Mouse (Mus musculus) G1E-ER4 (cell line): ENCODE measurements around the gene C1qtnf9. TPM values are rescaled to one million over a fixed set of nuclear protein-coding genes. Genes with fewer than 3 reads are reported as not detected.

Experiments used
- GATA1 ChIP-seq: IDR thresholded peaks from one replicate; pipeline ENCODE4 v1.8.0; 2012; ENCODE audit warnings: low read length, inconsistent platforms
- polyA plus RNA-seq: library from polyadenylated mRNA; stranded (reverse); fragments of >175 nt; gene quantifications from 2 replicates; pipeline ENCODE4 v1.2.3, GENCODE M21; 2012

Gene C1qtnf9
- polyA plus RNA-seq, result not detected in 2 replicates

DNA sequence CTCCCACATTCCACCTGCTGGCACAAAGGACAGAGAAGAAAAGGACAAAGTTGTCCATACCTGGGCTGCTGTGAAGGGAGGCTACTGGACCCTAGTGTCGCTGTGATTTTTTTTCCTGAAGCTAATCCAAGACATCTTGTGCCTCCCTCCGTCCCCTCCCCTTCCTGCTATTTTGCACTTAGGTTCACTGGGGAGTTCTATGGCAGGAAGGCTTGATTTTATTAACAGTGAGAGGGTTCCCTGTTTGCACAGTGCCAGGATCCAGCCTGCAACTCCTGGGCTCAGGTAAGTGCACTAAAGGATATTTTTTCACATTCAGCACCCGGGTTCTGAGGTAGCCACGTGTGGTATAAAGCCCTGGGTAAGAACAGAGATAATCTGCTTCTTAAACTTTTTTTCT, at the start of gene C1qtnf9:
TSS of gene C1qtnf9 (plus strand) at position 251 of the 400 bp plus-strand sequence.
- TF ChIP-seq GATA1, result no peak

DNA sequence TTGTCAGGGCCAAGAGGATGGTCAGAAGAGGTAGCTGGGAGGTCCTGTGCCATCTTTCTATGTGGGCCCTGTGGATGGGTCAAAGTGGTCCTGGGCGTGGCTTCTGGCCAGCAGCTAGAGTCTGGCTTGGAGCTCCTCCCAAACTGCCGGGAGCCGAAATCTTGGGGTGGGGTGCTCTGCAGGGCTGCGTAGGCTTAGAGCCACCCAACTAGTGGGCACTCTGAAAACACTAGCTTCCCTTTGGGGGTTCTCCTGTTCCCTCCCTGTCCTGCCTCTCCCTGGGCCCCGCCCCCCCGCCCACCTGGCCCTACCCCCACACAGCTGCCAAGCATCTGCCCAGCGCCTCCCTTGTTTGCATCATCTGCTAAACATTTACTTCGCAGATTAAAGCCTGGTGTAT, 46.6 kb upstream of the C1qtnf9 start:
- TF ChIP-seq GATA1, result no peak

DNA sequence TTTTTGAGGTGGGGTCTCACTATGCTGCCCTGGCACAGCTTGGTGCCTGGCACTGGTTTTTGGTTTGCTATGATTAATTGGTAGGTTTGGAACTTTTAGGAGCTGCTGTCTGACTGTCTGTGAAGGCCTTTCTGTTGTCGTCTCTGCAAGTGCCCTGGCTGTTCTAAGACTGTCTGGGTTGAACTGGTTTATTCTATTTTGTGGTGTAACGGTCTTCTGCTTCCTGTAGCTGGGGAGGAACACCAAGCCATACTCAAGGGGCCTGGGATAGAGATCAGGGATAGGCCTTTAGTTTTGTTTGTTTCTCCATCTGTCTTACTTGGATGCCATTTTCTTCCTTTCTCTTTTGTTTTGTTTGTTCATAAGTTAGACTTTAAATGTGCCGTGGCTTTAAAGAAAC, 46.0 kb upstream of the C1qtnf9 start:
- TF ChIP-seq GATA1, result no peak

DNA sequence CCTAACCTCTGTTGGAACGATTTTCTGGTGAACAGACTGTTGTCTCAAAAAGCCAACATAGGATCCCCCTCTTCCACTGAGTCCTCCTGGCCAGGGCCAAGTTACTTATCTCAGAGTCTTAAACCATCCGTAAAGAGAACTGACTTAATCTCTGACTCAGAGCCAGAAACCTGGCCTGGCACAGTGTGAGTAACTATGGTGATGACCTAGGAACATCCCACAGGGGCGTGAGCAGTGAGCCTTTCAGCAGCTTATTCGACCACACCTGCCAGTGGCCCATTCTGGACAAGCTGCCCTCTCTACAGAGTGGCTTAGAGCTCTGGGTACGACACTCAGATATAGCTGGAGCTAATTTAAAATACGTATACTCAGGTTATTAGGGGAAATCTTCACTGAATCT, 41.8 kb upstream of the C1qtnf9 start:
- no peak for TF ChIP-seq GATA1

DNA sequence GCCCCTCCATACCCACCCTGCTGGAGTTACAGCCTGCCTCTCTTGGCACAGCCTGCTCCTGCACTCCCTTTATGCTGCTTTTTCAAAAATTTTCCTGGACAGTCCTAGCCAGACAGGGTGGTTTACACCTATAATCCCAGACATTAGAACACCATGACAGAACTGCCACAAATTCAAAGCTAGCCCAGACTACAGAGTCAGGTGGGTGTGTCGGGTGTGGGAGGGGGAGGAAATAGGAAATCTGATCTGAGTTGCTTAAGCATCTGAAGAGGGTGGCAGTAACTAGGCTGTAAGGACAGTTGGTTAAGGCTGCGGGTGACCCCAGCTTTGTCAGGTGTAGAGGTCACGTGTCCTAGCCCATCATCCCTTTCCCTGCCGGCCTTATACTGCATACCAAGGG, 40.8 kb upstream of the C1qtnf9 start:
- TF ChIP-seq GATA1, result no peak

DNA sequence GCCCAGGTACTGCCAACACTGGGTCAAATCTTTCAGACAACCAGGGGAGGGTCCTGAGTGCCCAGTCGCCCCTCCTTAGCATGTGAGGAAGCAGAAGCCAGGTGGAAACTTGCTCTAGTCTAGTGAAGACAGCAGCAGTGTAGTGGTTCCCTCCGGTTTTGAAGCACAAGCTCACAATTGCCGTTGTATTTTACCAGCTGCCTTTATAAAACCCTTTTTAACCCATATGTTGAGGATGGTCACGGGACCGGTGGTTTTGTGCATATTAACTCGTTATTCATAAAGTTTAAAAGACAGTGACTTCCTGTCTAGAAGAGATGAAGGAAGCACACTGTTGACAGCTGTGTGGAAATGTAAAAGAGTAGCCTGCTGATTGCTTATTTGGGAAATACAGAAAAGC, 35.9 kb upstream of the C1qtnf9 start:
- TF ChIP-seq GATA1, result no peak

DNA sequence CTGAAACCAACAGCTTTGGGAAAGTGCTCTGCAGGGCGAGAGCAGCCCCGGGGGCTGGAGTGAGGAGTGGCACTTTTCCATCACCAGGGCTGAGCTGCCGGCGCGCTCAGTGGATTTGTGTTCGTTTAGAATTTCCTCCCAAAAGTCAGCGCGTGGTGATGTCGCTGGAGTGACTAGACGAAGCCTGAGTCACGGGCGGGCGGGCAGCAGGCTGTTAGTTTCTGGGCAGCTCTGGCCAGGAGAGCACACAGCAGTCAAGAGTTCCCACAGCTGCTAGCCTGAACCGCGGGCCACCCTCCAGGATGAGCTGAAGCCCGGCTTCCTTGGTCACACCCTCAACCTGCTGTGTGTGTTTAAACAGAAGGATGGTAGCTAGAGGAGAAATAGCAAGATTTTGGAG, 35.1 kb upstream of the C1qtnf9 start:
- no peak for TF ChIP-seq GATA1

DNA sequence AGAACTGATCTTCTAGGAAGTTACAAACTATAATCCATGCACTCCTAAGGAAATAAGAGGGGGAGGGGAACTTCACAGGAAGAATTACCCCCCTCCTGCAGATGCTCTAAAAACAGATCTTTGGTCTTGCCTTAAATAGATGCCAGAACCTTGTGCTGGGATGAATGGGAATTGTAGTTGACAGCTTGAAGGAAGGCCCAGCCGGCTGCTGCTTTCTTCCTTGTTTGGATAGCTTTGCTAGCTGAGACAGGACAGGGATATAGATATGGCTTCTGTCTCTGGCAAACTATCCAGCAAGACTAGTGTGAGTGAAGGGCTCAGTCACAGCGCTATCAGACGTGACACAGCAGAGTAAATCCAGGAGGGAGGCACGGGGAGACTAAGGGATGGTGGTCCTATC, 34.2 kb upstream of the C1qtnf9 start:
- no peak for TF ChIP-seq GATA1

DNA sequence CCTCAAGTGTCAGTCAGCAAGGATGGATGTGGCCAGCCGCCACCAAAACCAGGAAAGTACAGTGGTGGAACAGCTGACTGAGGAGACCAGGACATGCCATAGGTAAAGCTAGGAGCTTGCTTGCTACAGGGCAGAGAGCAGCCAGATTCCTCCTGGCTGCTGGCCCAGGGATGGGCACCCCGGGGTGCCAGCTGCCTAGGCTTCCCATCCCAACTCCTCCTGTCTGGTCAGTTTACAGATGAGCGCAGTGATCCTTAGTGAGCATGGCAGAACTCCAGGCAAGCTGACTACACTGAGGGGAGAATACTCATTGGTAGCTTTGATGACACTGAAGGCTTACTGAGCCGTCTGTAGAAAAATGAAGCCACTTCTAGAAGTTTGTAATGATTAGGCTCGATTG, 32.7 kb upstream of the C1qtnf9 start:
- no peak for TF ChIP-seq GATA1

DNA sequence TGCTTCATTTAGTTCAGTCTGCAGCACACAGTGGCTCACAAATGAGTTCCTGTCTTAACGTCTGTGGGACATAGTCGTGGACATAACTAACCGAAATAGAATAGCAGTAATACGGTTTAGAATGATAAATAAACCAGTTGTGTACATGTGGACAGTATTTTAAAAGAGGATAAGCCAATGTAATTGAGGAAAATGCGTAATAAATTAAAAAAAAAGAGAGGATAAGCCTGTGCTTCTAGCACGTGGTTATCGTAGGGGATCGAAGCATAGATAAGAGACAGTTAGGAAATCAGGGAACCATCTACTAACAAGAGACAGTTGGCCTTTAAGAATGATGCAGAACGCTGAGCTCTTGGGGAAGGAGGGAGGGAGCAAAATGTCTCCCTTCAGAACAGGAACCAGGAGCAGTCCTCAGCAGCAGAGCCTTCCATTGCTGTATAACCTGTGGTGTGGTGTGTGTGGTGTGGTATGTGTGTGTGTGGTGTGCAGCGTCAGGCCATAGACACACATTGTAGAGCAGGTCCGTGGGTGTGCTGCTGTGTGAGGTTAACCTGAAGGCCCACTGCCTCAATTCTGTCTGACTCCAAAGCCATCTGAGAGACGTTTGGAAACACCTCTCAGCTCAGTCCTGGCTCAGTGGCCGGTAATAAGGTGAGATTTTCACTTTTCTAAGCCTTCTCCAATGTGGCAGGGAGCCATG, 31.9 kb upstream of the C1qtnf9 start:
- no peak for TF ChIP-seq GATA1

DNA sequence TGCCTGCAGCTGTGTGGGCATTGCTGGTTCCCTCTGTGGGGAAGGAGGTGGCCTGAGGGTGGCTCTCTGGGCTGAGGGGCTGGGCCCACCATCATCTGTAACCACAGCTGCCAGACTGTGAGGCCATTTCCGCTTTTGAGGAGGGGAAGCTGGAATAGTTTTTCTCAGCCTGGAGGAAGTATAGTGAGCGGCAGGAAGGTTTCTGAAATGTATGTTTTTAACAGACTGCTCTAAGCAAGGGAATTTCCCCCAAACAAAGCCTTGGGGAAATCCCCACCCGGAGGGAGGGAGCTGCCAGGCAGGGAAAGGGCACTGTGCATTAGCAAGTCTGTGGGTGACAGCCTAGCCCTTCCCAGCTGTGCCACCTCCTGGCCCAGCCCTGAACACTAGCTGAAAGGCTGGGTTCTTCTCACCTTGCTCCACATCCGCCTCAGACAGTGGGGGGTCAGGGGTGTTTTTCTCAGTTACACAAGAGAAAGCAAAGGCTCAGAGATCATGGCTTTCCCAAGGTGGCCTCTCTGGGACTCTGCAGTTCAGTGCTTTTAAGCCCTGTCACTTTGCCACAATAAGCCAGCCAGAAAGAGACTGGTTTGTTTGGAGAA, 31.2 kb upstream of the C1qtnf9 start:
- TF ChIP-seq GATA1, result no peak

DNA sequence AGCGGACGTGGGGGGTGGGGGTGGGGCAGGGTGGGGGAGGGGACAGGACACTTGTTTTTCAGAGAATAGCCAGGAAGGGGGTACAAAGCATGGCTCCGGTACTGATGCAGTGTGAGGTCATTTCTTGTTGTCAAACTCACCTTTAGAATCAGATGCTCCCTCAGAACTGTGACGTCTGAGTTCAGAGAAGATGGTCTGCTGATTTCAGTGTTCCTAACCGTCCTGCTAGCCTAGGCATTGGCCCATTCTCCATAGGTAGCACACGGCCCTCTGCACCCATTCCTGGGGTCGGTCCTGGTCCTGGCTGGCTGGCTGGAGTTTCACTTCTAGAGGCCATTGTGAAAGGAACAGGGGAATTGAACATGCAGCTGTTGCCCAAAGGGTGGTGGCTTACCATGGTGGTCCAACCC, 30.7 kb upstream of the C1qtnf9 start:
- no peak for TF ChIP-seq GATA1

DNA sequence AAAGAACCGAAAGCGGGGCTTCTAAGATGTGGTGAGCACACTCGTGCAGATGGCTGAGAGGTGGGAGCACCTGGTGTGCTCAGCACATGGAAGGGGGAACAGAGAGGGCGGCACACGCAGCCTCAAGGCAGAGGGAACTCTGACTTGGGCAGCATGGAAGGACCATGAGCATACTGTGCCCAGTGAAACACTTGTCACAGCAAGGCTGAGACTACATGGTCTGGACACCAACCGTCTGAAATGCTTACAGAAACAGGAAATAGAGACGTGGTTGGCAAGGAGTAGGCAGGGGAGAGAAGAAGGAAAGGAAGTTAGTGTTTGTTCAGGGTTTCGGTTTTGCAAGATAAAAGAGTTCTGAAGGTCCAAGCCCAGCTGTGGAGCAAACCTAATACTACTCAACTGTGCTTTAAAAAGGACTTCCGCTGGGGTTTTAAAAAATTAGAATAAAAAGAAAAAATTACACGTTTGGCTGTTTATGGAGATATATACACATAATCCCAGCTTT, 29.4 kb upstream of the C1qtnf9 start:
- no peak for TF ChIP-seq GATA1

DNA sequence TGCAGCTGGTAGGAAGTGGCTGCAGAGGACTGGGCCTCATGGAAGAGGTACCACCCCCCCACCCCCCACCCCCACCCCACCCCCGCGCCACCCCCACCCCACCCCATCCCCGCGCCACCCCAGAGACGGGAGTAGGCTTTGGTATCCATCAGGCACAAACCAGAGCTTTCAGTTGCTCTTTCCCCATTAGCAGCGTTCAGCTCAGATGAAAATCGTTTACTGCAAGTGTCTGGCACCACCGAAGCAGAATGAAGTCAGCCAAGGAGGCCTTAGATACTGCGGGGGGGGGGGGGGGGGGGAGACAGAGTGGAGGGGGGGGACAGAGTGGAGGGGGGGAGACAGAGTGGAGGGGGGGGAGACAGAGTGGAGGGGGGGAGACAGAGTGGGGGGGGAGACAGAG, 28.8 kb upstream of the C1qtnf9 start:
- TF ChIP-seq GATA1, result no peak

DNA sequence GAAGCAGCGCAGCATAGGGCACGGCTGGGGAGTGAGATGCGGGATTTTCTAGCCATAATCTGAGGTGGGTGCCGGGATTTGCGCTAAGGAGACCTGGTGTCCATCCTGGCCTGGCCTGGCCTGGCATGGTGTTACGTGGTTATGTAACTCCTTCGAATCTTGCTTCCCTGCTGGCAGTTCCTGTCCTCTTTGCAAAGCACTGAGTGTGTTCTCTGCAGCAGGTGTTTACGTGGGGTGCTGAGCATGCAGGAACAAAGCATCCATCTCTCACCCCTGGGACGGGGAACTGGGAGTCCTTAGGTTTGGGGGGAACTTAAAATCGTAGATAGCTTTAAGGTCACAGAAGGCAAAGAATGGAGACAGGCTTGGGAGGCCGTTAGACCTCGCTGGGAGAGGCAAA, 28.3 kb upstream of the C1qtnf9 start:
- TF ChIP-seq GATA1, result no peak

DNA sequence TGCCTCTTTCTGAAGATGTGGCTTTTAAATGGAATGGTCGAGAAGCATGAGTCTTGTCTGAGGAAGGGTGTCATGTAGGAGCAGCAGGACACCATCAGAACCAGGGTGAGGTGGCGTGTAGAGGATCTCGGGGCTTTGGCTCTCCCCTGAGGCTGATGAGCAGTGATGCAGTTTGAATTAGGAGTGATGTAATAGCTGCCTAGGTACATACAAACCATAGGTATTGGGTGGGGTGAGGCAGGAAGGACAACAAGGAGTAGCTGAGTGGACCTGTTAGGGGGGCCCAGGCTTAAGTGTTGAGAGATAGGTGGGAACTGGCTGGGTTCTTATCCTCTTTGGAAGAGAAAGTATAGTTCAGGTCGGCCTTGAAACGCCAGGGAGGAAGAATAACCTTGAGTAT, 27.4 kb upstream of the C1qtnf9 start:
- TF ChIP-seq GATA1, result no peak

DNA sequence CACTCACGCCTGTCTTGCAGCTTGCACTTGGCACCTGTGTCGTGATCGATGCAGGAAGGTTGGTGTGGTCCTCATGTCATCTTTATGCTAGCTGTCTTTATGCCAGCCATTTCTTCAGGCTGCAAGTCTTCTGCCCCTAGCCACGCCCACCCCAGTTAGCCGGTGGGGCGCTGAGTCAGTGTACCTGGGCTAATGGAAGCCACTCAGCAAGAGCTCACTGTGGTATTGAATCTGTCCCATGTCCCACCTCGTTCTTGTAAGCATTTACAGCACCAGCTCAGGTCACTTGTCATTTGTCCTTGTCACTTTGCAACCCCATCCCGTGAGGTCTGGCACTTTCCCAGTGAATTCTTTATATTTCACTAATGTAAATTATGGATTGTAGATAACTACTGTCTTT, 26.9 kb upstream of the C1qtnf9 start:
- TF ChIP-seq GATA1, result no peak
